26 mouse cellular contexts compared by ENCODE assay signal in the genomic region with DNA sequence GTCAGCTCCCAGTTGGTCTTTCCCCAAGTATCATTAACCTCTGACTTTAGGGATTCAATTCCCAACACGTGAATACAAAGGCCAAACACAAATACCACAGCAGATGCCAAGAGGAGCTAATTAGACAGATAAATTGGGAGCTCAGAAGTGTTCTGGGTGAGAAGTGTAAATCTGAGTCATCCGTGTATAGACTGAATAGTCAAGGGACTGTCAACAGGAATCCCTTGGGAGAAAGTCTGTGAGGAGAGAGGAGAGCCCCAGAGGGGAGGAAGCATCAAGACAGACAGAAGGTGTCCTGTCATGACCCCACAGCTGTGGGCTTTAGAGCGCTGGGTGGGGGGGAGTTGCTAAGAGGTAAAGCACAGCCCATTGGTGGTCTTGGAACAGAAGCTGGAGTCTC.
DNase-seq lines count a peak whose midpoint lies in the region; ATAC-seq and TF ChIP-seq lines count a peak whose summit lies in the region.
"Had no signal": no experiment of that assay in that cellular context is flagged by ENCODE, and none has a peak within 500 bp of the region (broad histone marks: within the 10 kb centered on the region; RNA-seq: fewer than 3 reads in every experiment).

No protein-coding gene starts in this region.

- no peaks in the 10 kb centered on the region for H3K4me1 ChIP-seq in forebrain, embryonic 12.5 days
- H3K4me1 ChIP-seq in forebrain, embryonic 10.5 days, result no peaks in the 10 kb centered on the region
- no peaks in the 10 kb centered on the region for H3K4me1 ChIP-seq in intestine, embryonic 14.5 days (replicated peaks; ENCODE audit: control insufficient read depth, insufficient read depth, low read length)
- H3K4me1 ChIP-seq in intestine, embryonic 15.5 days (replicated peaks), result no peaks in the 10 kb centered on the region
- H3K4me1 ChIP-seq in CH12.LX (ENCODE audit: control insufficient read depth in 1 of 2, insufficient read depth in 2 of 2), result peaks cover 10 to 27% of the 10 kb centered on the region in 2 experiments; a peak in 3 of 4 replicates
- H3K4me1 ChIP-seq: forebrain, embryonic 13.5 days; heart, embryonic 13.5 days; hindbrain, embryonic 15.5 days had no signal

- H3K9ac ChIP-seq in forebrain, embryonic 12.5 days, result no peak overlapping the region
- no peak overlapping the region for H3K9ac ChIP-seq in intestine, embryonic 14.5 days (ENCODE audit: low read length)
- H3K9ac ChIP-seq in intestine, embryonic 15.5 days, result no peak overlapping the region
- H3K9ac ChIP-seq in CH12.LX (ENCODE audit: insufficient read depth, low read depth), result no peak overlapping the region
- H3K9ac ChIP-seq: forebrain, embryonic 13.5 days; heart, embryonic 13.5 days; hindbrain, embryonic 15.5 days had no signal

- no peaks in the 10 kb centered on the region for H3K36me3 ChIP-seq in forebrain, embryonic 12.5 days (replicated peaks)
- H3K36me3 ChIP-seq in forebrain, embryonic 10.5 days (replicated peaks), result no peaks in the 10 kb centered on the region
- H3K36me3 ChIP-seq in intestine, embryonic 14.5 days (ENCODE audit: control insufficient read depth, insufficient read depth, low read length), result no peaks in the 10 kb centered on the region
- no peaks in the 10 kb centered on the region for H3K36me3 ChIP-seq in intestine, embryonic 15.5 days
- peaks cover 0 to 4% of the 10 kb centered on the region in 2 experiments for H3K36me3 ChIP-seq in CH12.LX (replicated peaks in 1 of 2; ENCODE audit: control insufficient read depth in 1 of 2, insufficient read depth in 1 of 2, low read length in 1 of 2)
- H3K36me3 ChIP-seq: heart, embryonic 13.5 days; hindbrain, embryonic 15.5 days had no signal

- WGBS in forebrain, embryonic 12.5 days, result 43% methylated on average over 3 of the region's 3 CpGs
- 56% methylated on average over 3 of the region's 3 CpGs for WGBS in forebrain, embryonic 10.5 days
- 67% methylated on average over 3 of the region's 3 CpGs for WGBS in intestine, embryonic 14.5 days
- WGBS in intestine, embryonic 15.5 days, result 56% methylated on average over 3 of the region's 3 CpGs

- 0 out of 2 replicates have a peak, but pooled peaks have one; percentile 20 for ATAC-seq in forebrain, embryonic 12.5 days (ENCODE audit: low FRiP score)
- ATAC-seq in intestine, embryonic 14.5 days (replicated peaks; ENCODE audit: low FRiP score, low TSS enrichment, low read depth), result no peak
- no peak for ATAC-seq in intestine, embryonic 15.5 days
- no peak for ATAC-seq in megakaryocyte progenitor cell, adult 5-6 weeks (replicated peaks; ENCODE audit: poor library complexity)
- ATAC-seq: CD4-positive, CD25-positive, alpha-beta regulatory T cell, adult 4 months; forebrain, embryonic 13.5 days; forebrain, embryonic 16.5 days; intestine, postnatal 0 days; Patski had no signal

- H3K9me3 ChIP-seq in forebrain, embryonic 12.5 days, result no peaks in the 10 kb centered on the region
- H3K9me3 ChIP-seq in forebrain, embryonic 10.5 days, result no peaks in the 10 kb centered on the region
- H3K9me3 ChIP-seq in intestine, embryonic 14.5 days (ENCODE audit: control insufficient read depth, low read length), result no peaks in the 10 kb centered on the region
- H3K9me3 ChIP-seq in intestine, embryonic 15.5 days, result no peaks in the 10 kb centered on the region
- H3K9me3 ChIP-seq in CH12.LX (replicated peaks; ENCODE audit: low read length), result no peaks in the 10 kb centered on the region
- H3K9me3 ChIP-seq: forebrain, embryonic 13.5 days; heart, embryonic 13.5 days; hindbrain, embryonic 15.5 days had no signal

- TF ChIP-seq CTCF in CH12.LX (conservative IDR thresholded peaks at IDR 0.05 in 1 of 2, IDR thresholded peaks at IDR 0.05 in 1 of 2; ENCODE audit: low read depth in 2 of 2, low read length in 2 of 2), result no peak

- no peaks in the 10 kb centered on the region for H3K79me2 ChIP-seq in CH12.LX (replicated peaks; ENCODE audit: control insufficient read depth, extremely low read depth, insufficient read depth, poor library complexity, severe bottlenecking)

- no peak overlapping the region for H3K4me3 ChIP-seq in forebrain, embryonic 12.5 days (replicated peaks)
- no peak overlapping the region for H3K4me3 ChIP-seq in forebrain, embryonic 10.5 days
- no peak overlapping the region for H3K4me3 ChIP-seq in intestine, embryonic 14.5 days (ENCODE audit: low read depth, low read length)
- no peak overlapping the region for H3K4me3 ChIP-seq in intestine, embryonic 15.5 days (replicated peaks)
- H3K4me3 ChIP-seq in CH12.LX (replicated peaks in 1 of 3; ENCODE audit: low read depth in 2 of 3, low read length in 2 of 3, poor library complexity in 1 of 3), result no peak overlapping the region
- H3K4me3 ChIP-seq: forebrain, embryonic 13.5 days; heart, embryonic 13.5 days; hindbrain, embryonic 15.5 days had no signal

- TF ChIP-seq EP300 in CH12.LX (IDR thresholded peaks at IDR 0.05; ENCODE audit: low read length), result peak; percentile 54; the same call in 1 of the 2 replicates

- H3K27ac ChIP-seq in forebrain, embryonic 12.5 days, result no peak overlapping the region
- no peak overlapping the region for H3K27ac ChIP-seq in forebrain, embryonic 10.5 days
- no peak overlapping the region for H3K27ac ChIP-seq in intestine, embryonic 14.5 days (ENCODE audit: low read depth)
- H3K27ac ChIP-seq in intestine, embryonic 15.5 days, result no peak overlapping the region
- no peak overlapping the region for H3K27ac ChIP-seq in CH12.LX (ENCODE audit: insufficient read depth, low read depth)
- H3K27ac ChIP-seq: forebrain, embryonic 13.5 days; heart, embryonic 13.5 days; hindbrain, embryonic 15.5 days had no signal

- TF ChIP-seq RAD21 in CH12.LX (IDR thresholded peaks at IDR 0.05; ENCODE audit: low read depth, low read length), result no peak

- no peak for DNase-seq in forebrain, embryonic 10.5 days (ENCODE audit: extremely low spot score, low spot score)
- peak; percentile 16 for DNase-seq in intestine, embryonic 14.5 days (ENCODE audit: low spot score)
- DNase-seq in CH12.LX (ENCODE audit: extremely low read depth), result peak; percentile 49
- peak; percentile 67 for DNase-seq in Muller cell, postnatal 12 days (ENCODE audit: inconsistent ontology term)
- DNase-seq in T-cell, adult 2 months (ENCODE audit: low spot score), result no peak
- DNase-seq: adrenal gland, adult 2 months; adrenal gland, postnatal 14 days; cerebellum, adult 18-20 months; cerebellum, adult 9-10 months; cerebellum, postnatal 14 days; embryo, embryonic 11 days; gastrocnemius, postnatal 14 days; heart, adult 18-20 months; heart, postnatal 14 days; heart, postnatal 4 days; kidney, adult 8-10 months had no signal

- dilution Hi-C loops in CH12.LX (cut with MboI; ENCODE audit: extremely low pct_ligation_motif_present, extremely low pct_unique_long_range_greater_than_20kb, low sequenced_read_pairs), result no loop called here

- in situ Hi-C loops in CH12.LX (cut with MboI; ENCODE audit: low pct_ligation_motif_present, low pct_unique_long_range_greater_than_20kb, low sequenced_read_pairs), result no loop called here

- H3K4me2 ChIP-seq in forebrain, embryonic 12.5 days, result no peak overlapping the region
- no peak overlapping the region for H3K4me2 ChIP-seq in intestine, embryonic 14.5 days (ENCODE audit: low read length)
- no peak overlapping the region for H3K4me2 ChIP-seq in intestine, embryonic 15.5 days (replicated peaks)
- H3K4me2 ChIP-seq in CH12.LX (ENCODE audit: insufficient read depth, low read depth, poor library complexity, severe bottlenecking), result no peak overlapping the region
- H3K4me2 ChIP-seq: forebrain, embryonic 13.5 days; heart, embryonic 13.5 days; hindbrain, embryonic 15.5 days had no signal

- H3K27me3 ChIP-seq in forebrain, embryonic 12.5 days, result no peaks in the 10 kb centered on the region
- H3K27me3 ChIP-seq in forebrain, embryonic 10.5 days (ENCODE audit: poor library complexity, severe bottlenecking), result no peaks in the 10 kb centered on the region
- H3K27me3 ChIP-seq in intestine, embryonic 14.5 days (replicated peaks; ENCODE audit: control insufficient read depth, insufficient read depth, low read length), result no peaks in the 10 kb centered on the region
- H3K27me3 ChIP-seq in intestine, embryonic 15.5 days (replicated peaks), result no peaks in the 10 kb centered on the region
- no peaks in the 10 kb centered on the region for H3K27me3 ChIP-seq in CH12.LX (replicated peaks)
- H3K27me3 ChIP-seq: forebrain, embryonic 13.5 days; heart, embryonic 13.5 days; hindbrain, embryonic 15.5 days had no signal

- TF ChIP-seq POLR2A in CH12.LX (IDR thresholded peaks at IDR 0.05; ENCODE audit: low read depth, low read length), result no peak

TF ChIP-seq in CH12.LX, 34 proteins besides CTCF, POLR2A, EP300 and RAD21 (continues in another document):
- no peak for TF ChIP-seq SMC3 (IDR thresholded peaks at IDR 0.05; ENCODE audit: low read depth, low read length)
- peak; percentile 21; the same call in 1 of the 2 replicates for TF ChIP-seq JUN (IDR thresholded peaks at IDR 0.05; ENCODE audit: insufficient read depth, low read depth, low read length)
- TF ChIP-seq ZMIZ1 (IDR thresholded peaks at IDR 0.05; ENCODE audit: low read depth, low read length), result no peak
- no peak for TF ChIP-seq MEF2A (IDR thresholded peaks at IDR 0.05; ENCODE audit: borderline replicate concordance, low read depth, low read length)
- no peak for TF ChIP-seq NELFE (IDR thresholded peaks at IDR 0.05; ENCODE audit: low read depth, low read length)
- TF ChIP-seq CHD1 (IDR thresholded peaks at IDR 0.05; ENCODE audit: low read depth, low read length), result no peak
- TF ChIP-seq SIN3A (IDR thresholded peaks at IDR 0.05; ENCODE audit: low read length), result no peak
- no peak for TF ChIP-seq PAX5 (IDR thresholded peaks at IDR 0.05; ENCODE audit: low read length)
- TF ChIP-seq UBTF (IDR thresholded peaks at IDR 0.05; ENCODE audit: low read depth, low read length), result no peak
- peak; percentile 44 for TF ChIP-seq BHLHE40 (IDR thresholded peaks at IDR 0.05; ENCODE audit: low read depth, low read length)
- peak; percentile 25; the same call in 1 of the 2 replicates for TF ChIP-seq ETS1 (conservative IDR thresholded peaks at IDR 0.05; ENCODE audit: low read depth, low read length)
- TF ChIP-seq MAZ (IDR thresholded peaks at IDR 0.05; ENCODE audit: low read depth, low read length), result no peak
- no peak for TF ChIP-seq RCOR1 (conservative IDR thresholded peaks at IDR 0.05; ENCODE audit: low read depth, low read length)
- no peak for TF ChIP-seq NRF1 (IDR thresholded peaks at IDR 0.05; ENCODE audit: low read depth, low read length)
- TF ChIP-seq POLR2AphosphoS2 (IDR thresholded peaks at IDR 0.05; ENCODE audit: low read depth, low read length), result no peak
- 0 out of 2 replicates have a peak, but pooled peaks have one; percentile 39 for TF ChIP-seq TCF12 (IDR thresholded peaks at IDR 0.05; ENCODE audit: low read depth, low read length)
- 0 out of 2 replicates have a peak, but pooled peaks have one; percentile 33 for TF ChIP-seq JUND (conservative IDR thresholded peaks at IDR 0.05; ENCODE audit: low read depth, low read length)
- TF ChIP-seq KAT2A (IDR thresholded peaks at IDR 0.05; ENCODE audit: insufficient replicate concordance, low read length), result 0 out of 2 replicates have a peak, but pooled peaks have one; percentile 40
- TF ChIP-seq MXI1 (IDR thresholded peaks at IDR 0.05; ENCODE audit: low read depth, low read length), result no peak
- no peak for TF ChIP-seq ZKSCAN1 (IDR thresholded peaks at IDR 0.05; ENCODE audit: borderline replicate concordance, low read depth, low read length)

Comparison
In these comparisons a context has a peak if more than half of its experiments do, and no peak if none do; other contexts are left out.
1. DNase-seq: peak in intestine, embryonic 14.5 days (single experiment), CH12.LX (single experiment) and Muller cell, postnatal 12 days (single experiment); none in forebrain, embryonic 10.5 days (single experiment) and T-cell, adult 2 months (single experiment).